Mouse (Mus musculus): ENCODE data around the gene Rnf220.

Rnf220 gene

GRCm38 (mm10) chr4:117436995-117437660 lies 59.7 kb downstream of the Rnf220 start:
- peak; percentile 56 for DNase-seq (ENCODE audit: low spot score)

- no peak for DNase-seq (ENCODE audit: low spot score)
These were observed 62.5 kb downstream of the Rnf220 start for GRCm38 (mm10) chr4:117434336-117434735.

- no peak for DNase-seq (ENCODE audit: low spot score)
These were observed 67.2 kb downstream of the Rnf220 start for GRCm38 (mm10) chr4:117429604-117430003.

GRCm38 (mm10) chr4:117427540-117427939 lies 69.3 kb downstream of the Rnf220 start:
- DNase-seq (ENCODE audit: low spot score) = no peak

GRCm38 (mm10) chr4:117421077-117421476 lies 75.8 kb downstream of the Rnf220 start:
- DNase-seq (ENCODE audit: low spot score) = no peak

- DNase-seq (ENCODE audit: low spot score) = no peak
These were observed 80.0 kb downstream of the Rnf220 start for GRCm38 (mm10) chr4:117416827-117417226.

DNA sequence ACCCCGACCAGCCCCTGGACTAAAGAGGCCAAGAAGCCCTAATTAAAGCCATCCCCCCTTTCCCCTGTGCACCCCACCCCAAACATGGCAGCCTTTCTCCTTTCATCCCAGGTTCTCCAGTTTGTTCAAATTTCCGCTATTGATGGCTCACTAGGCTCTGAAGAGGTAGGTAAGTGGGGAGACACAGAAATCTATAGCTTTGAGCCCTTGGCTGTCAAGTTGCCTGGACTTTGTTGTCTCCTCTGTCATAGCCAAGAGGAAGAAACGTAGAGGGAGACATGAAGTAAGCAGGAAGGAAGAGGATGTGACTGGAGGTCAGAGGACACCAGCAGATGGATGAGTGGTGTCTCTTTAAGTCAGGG lies 86.8 kb downstream of the Rnf220 start:
- no peak for DNase-seq (ENCODE audit: low spot score)

DNA sequence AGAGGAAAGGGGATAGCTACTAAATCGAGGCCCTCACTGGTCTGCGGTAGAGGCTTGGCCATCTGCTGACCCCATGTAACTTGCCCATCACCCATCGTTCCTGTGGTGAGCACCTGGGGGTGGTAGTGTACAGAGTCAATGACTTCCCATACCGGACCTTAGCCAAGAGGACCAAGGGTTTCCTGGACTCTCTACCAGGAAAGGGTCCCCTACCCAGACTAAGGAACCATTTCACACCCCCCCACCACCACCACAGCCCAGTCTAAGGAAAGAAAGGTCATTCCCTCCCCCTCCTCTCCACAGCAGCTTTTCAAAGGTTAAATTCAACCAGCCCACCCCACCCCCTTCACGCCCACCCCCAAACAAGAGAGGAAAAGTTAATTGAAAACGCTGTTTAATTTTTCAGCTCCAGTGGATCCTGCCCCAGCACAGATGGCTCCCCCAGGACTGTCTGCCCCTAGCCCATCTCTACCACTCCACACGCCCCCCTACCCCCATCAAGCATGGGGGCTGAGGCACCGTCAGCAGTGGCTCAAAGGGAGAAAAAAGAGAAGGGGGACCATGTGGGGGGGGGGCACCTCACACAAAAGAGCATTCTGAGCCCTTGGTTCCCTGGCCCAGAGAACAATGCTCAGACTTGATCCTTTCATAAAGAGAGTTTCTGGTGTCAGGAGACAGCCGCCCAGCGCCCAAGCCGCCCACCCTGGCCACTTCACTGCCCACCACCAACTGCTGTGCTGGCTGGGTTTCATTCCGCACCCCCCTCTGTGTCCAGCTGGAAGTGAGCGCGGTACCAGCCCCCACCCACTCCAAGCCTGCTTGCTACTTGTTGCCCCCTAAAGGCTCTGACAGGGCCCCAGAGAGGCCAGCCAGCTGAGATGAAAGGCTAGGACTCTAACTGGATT lies 87.5 kb downstream of the Rnf220 start:
- DNase-seq (ENCODE audit: low spot score) = peak; percentile 72

GRCm38 (mm10) chr4:117407945-117408344 lies 88.9 kb downstream of the Rnf220 start:
- DNase-seq (ENCODE audit: low spot score) = no peak

- DNase-seq (ENCODE audit: low spot score) = no peak
These were observed 90.9 kb downstream of the Rnf220 start for GRCm38 (mm10) chr4:117405999-117406398.

DNA sequence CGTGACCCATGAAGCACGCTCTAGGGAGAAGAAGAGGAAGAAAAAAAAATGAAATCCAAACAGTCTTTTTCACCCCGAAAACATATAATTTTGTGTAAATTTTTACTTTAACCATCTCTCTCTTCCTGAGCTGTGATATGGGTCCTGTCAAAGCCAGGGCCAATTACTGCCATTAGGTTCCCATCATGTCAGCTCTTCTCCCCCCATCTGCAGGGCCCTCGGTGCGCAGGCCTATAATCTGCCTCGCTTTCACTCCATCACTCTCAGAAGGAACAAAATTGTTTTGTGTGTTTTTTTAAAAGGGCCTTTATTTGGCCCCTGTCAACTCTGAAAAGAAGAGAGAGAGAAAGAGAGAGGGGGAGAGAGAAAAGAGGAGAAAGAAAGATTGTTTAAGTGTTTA lies 91.6 kb downstream of the Rnf220 start:
- no peak for DNase-seq (ENCODE audit: low spot score)

DNA sequence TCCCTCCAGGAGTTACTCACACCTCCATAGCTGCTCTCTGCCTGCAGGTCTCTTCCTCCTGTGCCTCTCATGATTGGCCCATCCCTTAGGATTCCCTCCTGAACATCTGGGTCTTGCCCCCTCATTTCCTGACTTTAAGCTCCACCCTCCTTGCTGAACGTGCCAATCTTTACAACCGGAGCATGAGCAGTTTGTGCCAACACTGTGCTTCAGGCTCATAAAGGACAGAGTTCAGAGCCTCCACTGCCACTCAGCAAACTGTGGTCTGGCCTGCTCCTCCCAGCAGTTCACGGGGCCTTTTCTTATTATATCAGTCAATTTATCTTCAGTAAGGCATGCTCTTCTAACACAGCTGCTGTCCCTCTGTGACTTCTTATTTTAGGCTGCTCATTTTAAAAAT lies 93.4 kb downstream of the Rnf220 start:
- no peak for DNase-seq (ENCODE audit: low spot score)

GRCm38 (mm10) chr4:117397128-117397527 lies 99.7 kb downstream of the Rnf220 start:
- no peak for DNase-seq (ENCODE audit: low spot score)

DNA sequence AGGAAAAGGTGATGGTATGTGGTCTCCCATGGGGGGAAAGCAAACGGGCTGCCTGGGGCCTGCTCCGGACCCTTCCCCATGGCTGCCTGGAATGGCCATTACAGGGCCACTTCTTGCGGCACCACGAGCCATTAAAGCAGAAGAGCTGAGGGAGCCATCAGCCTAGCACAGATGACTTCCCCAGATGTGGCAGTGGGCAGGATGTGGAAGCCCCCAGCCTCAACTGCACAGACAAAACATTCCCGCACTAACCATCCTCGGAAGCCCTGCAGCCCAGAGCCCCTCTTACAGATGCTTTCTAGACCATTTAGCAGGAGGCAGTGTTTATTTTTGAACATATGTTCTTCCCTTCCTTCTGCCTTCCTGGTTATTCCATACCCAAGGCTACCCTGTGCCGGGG lies 103.8 kb downstream of the Rnf220 start:
- DNase-seq (ENCODE audit: low spot score) = peak; percentile 55

- DNase-seq (ENCODE audit: low spot score) = no peak
These were observed 104.5 kb downstream of the Rnf220 start for GRCm38 (mm10) chr4:117392391-117392790.

DNA sequence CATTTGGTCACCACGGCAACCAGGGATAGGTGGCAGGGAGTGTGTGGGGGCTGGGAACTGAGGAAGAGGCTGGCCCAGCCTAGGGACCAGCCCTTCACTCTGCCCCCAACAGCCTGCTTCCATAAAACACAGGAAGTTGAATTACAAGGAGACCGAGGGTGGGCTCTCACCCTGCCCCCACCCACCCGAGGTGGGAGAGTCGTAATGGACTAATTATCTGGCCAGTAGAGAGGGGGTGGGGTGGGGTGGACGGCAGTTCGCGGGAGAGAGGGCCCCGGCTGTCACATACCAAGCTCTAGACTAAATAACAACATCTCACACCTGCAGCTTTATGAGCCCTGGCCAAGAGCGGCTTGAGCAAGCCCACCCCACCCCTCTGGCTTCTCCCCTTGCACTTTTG lies 104.9 kb downstream of the Rnf220 start:
- peak; percentile 47 for DNase-seq (ENCODE audit: low spot score)

DNA sequence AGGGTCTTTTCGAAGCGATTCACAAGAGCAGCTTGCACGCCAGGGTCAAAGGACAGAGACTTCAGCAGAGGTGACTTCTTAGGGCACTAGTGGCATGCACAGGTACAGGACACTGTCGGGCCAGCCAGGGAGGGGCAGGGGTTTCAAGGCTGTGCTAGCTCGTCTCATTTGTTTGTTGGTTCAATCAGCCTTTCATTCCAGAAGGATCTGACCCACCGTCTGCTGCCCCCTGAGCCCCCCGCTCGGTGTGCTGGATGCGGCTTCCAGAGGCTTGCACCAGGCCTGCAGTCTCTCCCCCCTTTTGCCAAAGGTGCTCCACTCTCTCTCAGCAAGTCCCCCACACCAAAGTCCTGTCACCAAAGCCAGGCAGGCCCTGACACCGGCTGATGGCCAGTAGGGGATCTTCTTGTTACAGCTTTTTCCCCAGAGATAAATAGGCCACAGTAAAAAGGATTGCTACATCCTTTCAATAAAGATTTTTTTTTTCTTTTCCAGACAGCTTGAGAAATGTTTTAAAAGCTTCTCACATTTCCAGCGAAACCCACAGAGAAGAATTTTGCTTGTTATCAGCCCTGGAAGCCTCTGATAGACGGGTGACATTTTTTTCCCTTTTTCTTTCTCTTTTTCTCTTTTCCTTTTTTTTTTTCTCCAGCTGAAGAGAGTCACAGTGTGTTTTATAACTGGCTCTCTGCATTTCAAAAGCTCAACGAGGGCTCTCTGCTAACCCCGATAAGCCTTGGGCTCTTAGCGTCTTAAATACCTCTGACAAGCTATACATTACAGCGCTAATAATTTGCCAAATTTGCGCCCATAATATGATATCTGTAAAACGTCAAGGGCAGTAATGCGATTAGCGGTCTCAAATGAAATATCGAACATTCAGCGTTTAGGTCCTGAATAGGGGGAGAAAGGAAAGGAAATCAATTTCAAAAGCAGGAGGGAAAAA lies 105.7 kb downstream of the Rnf220 start:
- DNase-seq (ENCODE audit: low spot score) = no peak

- DNase-seq (ENCODE audit: low spot score) = no peak
These were observed 107.4 kb downstream of the Rnf220 start for GRCm38 (mm10) chr4:117389264-117390054.

DNA sequence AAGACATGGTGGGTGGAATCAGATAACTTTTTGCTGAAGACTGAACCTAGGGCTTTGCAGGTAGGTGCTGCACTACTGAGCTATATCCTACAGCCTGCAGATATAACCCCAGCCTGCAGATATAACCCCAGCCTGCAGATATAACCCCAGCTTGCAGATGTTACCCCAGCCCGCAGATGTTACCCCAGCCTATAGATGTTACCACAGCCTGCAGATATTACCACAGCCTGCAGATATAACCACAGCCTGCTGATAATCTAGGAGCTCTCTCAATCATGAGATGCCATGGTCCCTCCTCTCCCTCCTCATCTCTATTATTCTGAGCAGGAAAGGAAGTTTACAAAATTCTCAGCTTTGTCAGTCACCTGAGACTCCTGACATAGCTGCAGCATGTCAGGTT lies 111.6 kb downstream of the Rnf220 start:
- no peak for DNase-seq (ENCODE audit: low spot score)

GRCm38 (mm10) chr4:117381846-117382245 lies 115.0 kb downstream of the Rnf220 start:
- no peak for DNase-seq (ENCODE audit: low spot score)

GRCm38 (mm10) chr4:117380558-117380935 lies 116.3 kb downstream of the Rnf220 start:
- no peak for DNase-seq (ENCODE audit: low spot score)

Measured in embryo, embryonic 10 days (tissue).